Mouse (Mus musculus): ENCODE data around the gene Srebf2. TPM values are rescaled to one million over a fixed set of nuclear protein-coding genes. Genes with fewer than 3 reads are reported as not detected.

Srebf2 gene
- polyA plus RNA-seq, 1 experiment from 2014 or later: 92.0 TPM

- Histone ChIP-seq H3K4me2 (ENCODE audit: low read depth, low read length) (peak overlapping the region; percentile 9; the same call in 1 of the 2 replicates), H3K9me3 (replicated peaks; ENCODE audit: control insufficient read depth, low read length) (no peaks in the 10 kb centered on the region), H3K4me1 (ENCODE audit: control insufficient read depth, insufficient read depth, low read length) (peaks cover 47% of the 10 kb centered on the region), H3K36me3 (ENCODE audit: control insufficient read depth, insufficient read depth) (peaks cover 23% of the 10 kb centered on the region), H3K27me3 (ENCODE audit: control insufficient read depth, insufficient read depth, low read length) (no peaks in the 10 kb centered on the region), H3K4me3 (ENCODE audit: low read length) (no peak overlapping the region), H3K27ac (ENCODE audit: low read length) (peak overlapping the region; percentile 74), H3K9ac (ENCODE audit: low read length) (no peak overlapping the region)
- ATAC-seq (replicated peaks; ENCODE audit: extremely low read depth, insufficient read depth, low FRiP score): no peak
- 61% methylated on average over 5 of the region's 5 CpGs for WGBS
Observed at GRCm38 (mm10) chr15:82169671-82170070, 22.7 kb downstream of the Srebf2 start.

GRCm38 (mm10) chr15:82170437-82171377 lies 23.7 kb downstream of the Srebf2 start:
- Histone ChIP-seq H3K36me3 (ENCODE audit: control insufficient read depth, insufficient read depth) (peaks cover 32% of the 10 kb centered on the region), H3K4me1 (ENCODE audit: control insufficient read depth, insufficient read depth, low read length) (peaks cover 42% of the 10 kb centered on the region), H3K4me2 (ENCODE audit: low read depth, low read length) (no peak overlapping the region), H3K27me3 (ENCODE audit: control insufficient read depth, insufficient read depth, low read length) (no peaks in the 10 kb centered on the region), H3K9me3 (replicated peaks; ENCODE audit: control insufficient read depth, low read length) (no peaks in the 10 kb centered on the region), H3K9ac (ENCODE audit: low read length) (no peak overlapping the region), H3K4me3 (ENCODE audit: low read length) (no peak overlapping the region), H3K27ac (ENCODE audit: low read length) (peak overlapping the region; percentile 55)
- 75% methylated on average over 36 of the region's 36 CpGs for WGBS
- peak; percentile 56; the same call in 1 of the 2 replicates for ATAC-seq (replicated peaks; ENCODE audit: extremely low read depth, insufficient read depth, low FRiP score)

GRCm38 (mm10) chr15:82172648-82173047 lies 25.7 kb downstream of the Srebf2 start:
- H3K27ac ChIP-seq (ENCODE audit: low read length): no peak overlapping the region
- no peaks in the 10 kb centered on the region for H3K9me3 ChIP-seq (replicated peaks; ENCODE audit: control insufficient read depth, low read length)
- ATAC-seq (replicated peaks; ENCODE audit: extremely low read depth, insufficient read depth, low FRiP score): no peak
- H3K4me3 ChIP-seq (ENCODE audit: low read length): no peak overlapping the region
- peaks cover 48% of the 10 kb centered on the region for H3K36me3 ChIP-seq (ENCODE audit: control insufficient read depth, insufficient read depth)
- H3K4me1 ChIP-seq (ENCODE audit: control insufficient read depth, insufficient read depth, low read length): peaks cover 27% of the 10 kb centered on the region
- no peak overlapping the region for H3K9ac ChIP-seq (ENCODE audit: low read length)
- no peaks in the 10 kb centered on the region for H3K27me3 ChIP-seq (ENCODE audit: control insufficient read depth, insufficient read depth, low read length)
- 55% methylated on average over 8 of the region's 8 CpGs for WGBS
- H3K4me2 ChIP-seq (ENCODE audit: low read depth, low read length): no peak overlapping the region

- Histone ChIP-seq H3K27me3 (ENCODE audit: control insufficient read depth, insufficient read depth, low read length) (no peaks in the 10 kb centered on the region), H3K9me3 (replicated peaks; ENCODE audit: control insufficient read depth, low read length) (no peaks in the 10 kb centered on the region), H3K4me3 (ENCODE audit: low read length) (no peak overlapping the region), H3K4me2 (ENCODE audit: low read depth, low read length) (no peak overlapping the region), H3K4me1 (ENCODE audit: control insufficient read depth, insufficient read depth, low read length) (peaks cover 9% of the 10 kb centered on the region), H3K36me3 (ENCODE audit: control insufficient read depth, insufficient read depth) (peaks cover 72% of the 10 kb centered on the region), H3K27ac (ENCODE audit: low read length) (no peak overlapping the region), H3K9ac (ENCODE audit: low read length) (no peak overlapping the region)
- WGBS: 91% methylated on average over 9 of the region's 9 CpGs
- ATAC-seq (replicated peaks; ENCODE audit: extremely low read depth, insufficient read depth, low FRiP score): no peak
Observed at GRCm38 (mm10) chr15:82175091-82175490, 28.1 kb downstream of the Srebf2 start.

GRCm38 (mm10) chr15:82177743-82178290 lies 30.8 kb downstream of the Srebf2 start:
- no peak overlapping the region for H3K4me3 ChIP-seq (ENCODE audit: low read length)
- ATAC-seq (replicated peaks; ENCODE audit: extremely low read depth, insufficient read depth, low FRiP score): no peak
- H3K9me3 ChIP-seq (replicated peaks; ENCODE audit: control insufficient read depth, low read length): peaks cover 7% of the 10 kb centered on the region
- WGBS: 89% methylated on average over 7 of the region's 7 CpGs
- no peaks in the 10 kb centered on the region for H3K27me3 ChIP-seq (ENCODE audit: control insufficient read depth, insufficient read depth, low read length)
- H3K9ac ChIP-seq (ENCODE audit: low read length): no peak overlapping the region
- H3K4me2 ChIP-seq (ENCODE audit: low read depth, low read length): no peak overlapping the region
- peaks cover 81% of the 10 kb centered on the region for H3K36me3 ChIP-seq (ENCODE audit: control insufficient read depth, insufficient read depth)
- peaks cover 15% of the 10 kb centered on the region for H3K4me1 ChIP-seq (ENCODE audit: control insufficient read depth, insufficient read depth, low read length)
- no peak overlapping the region for H3K27ac ChIP-seq (ENCODE audit: low read length)

GRCm38 (mm10) chr15:82181131-82181530 lies 34.1 kb downstream of the Srebf2 start:
- no peaks in the 10 kb centered on the region for H3K27me3 ChIP-seq (ENCODE audit: control insufficient read depth, insufficient read depth, low read length)
- H3K36me3 ChIP-seq (ENCODE audit: control insufficient read depth, insufficient read depth): peaks cover 64% of the 10 kb centered on the region
- H3K9me3 ChIP-seq (replicated peaks; ENCODE audit: control insufficient read depth, low read length): peaks cover 7% of the 10 kb centered on the region
- H3K9ac ChIP-seq (ENCODE audit: low read length): no peak overlapping the region
- ATAC-seq (replicated peaks; ENCODE audit: extremely low read depth, insufficient read depth, low FRiP score): no peak
- H3K27ac ChIP-seq (ENCODE audit: low read length): peak overlapping the region; percentile 61
- peaks cover 36% of the 10 kb centered on the region for H3K4me1 ChIP-seq (ENCODE audit: control insufficient read depth, insufficient read depth, low read length)
- WGBS: 30% methylated on average over 5 of the region's 5 CpGs
- H3K4me3 ChIP-seq (ENCODE audit: low read length): no peak overlapping the region
- H3K4me2 ChIP-seq (ENCODE audit: low read depth, low read length): no peak overlapping the region

- Histone ChIP-seq H3K27me3 (ENCODE audit: control insufficient read depth, insufficient read depth, low read length) (no peaks in the 10 kb centered on the region), H3K27ac (ENCODE audit: low read length) (no peak overlapping the region), H3K9me3 (replicated peaks; ENCODE audit: control insufficient read depth, low read length) (peaks cover 9% of the 10 kb centered on the region), H3K4me2 (ENCODE audit: low read depth, low read length) (no peak overlapping the region), H3K9ac (ENCODE audit: low read length) (no peak overlapping the region), H3K4me1 (ENCODE audit: control insufficient read depth, insufficient read depth, low read length) (peaks cover 45% of the 10 kb centered on the region), H3K4me3 (ENCODE audit: low read length) (no peak overlapping the region), H3K36me3 (ENCODE audit: control insufficient read depth, insufficient read depth) (peaks cover 62% of the 10 kb centered on the region)
- no peak for ATAC-seq (replicated peaks; ENCODE audit: extremely low read depth, insufficient read depth, low FRiP score)
- 96% methylated on average over 4 of the region's 4 CpGs for WGBS
Observed at GRCm38 (mm10) chr15:82182311-82182710, 35.3 kb downstream of the Srebf2 start.

GRCm38 (mm10) chr15:82183596-82183995 lies 36.6 kb downstream of the Srebf2 start:
- no peak overlapping the region for H3K4me2 ChIP-seq (ENCODE audit: low read depth, low read length)
- WGBS: 73% methylated on average over 10 of the region's 10 CpGs
- H3K4me3 ChIP-seq (ENCODE audit: low read length): no peak overlapping the region
- H3K4me1 ChIP-seq (ENCODE audit: control insufficient read depth, insufficient read depth, low read length): peaks cover 45% of the 10 kb centered on the region
- peaks cover 9% of the 10 kb centered on the region for H3K9me3 ChIP-seq (replicated peaks; ENCODE audit: control insufficient read depth, low read length)
- H3K27me3 ChIP-seq (ENCODE audit: control insufficient read depth, insufficient read depth, low read length): no peaks in the 10 kb centered on the region
- H3K9ac ChIP-seq (ENCODE audit: low read length): no peak overlapping the region
- ATAC-seq (replicated peaks; ENCODE audit: extremely low read depth, insufficient read depth, low FRiP score): no peak
- H3K36me3 ChIP-seq (ENCODE audit: control insufficient read depth, insufficient read depth): peaks cover 58% of the 10 kb centered on the region
- H3K27ac ChIP-seq (ENCODE audit: low read length): no peak overlapping the region

GRCm38 (mm10) chr15:82184183-82184582 lies 37.2 kb downstream of the Srebf2 start:
- peaks cover 45% of the 10 kb centered on the region for H3K4me1 ChIP-seq (ENCODE audit: control insufficient read depth, insufficient read depth, low read length)
- no peak overlapping the region for H3K9ac ChIP-seq (ENCODE audit: low read length)

More at GRCm38 (mm10) chr15:82184183-82184582, 37.2 kb downstream of the Srebf2 start:
- no peak overlapping the region for H3K4me2 ChIP-seq (ENCODE audit: low read depth, low read length)
- no peak for ATAC-seq (replicated peaks; ENCODE audit: extremely low read depth, insufficient read depth, low FRiP score)
- H3K27me3 ChIP-seq (ENCODE audit: control insufficient read depth, insufficient read depth, low read length): no peaks in the 10 kb centered on the region
- peaks cover 52% of the 10 kb centered on the region for H3K36me3 ChIP-seq (ENCODE audit: control insufficient read depth, insufficient read depth)
- WGBS: 40% methylated on average over 7 of the region's 7 CpGs
- H3K4me3 ChIP-seq (ENCODE audit: low read length): no peak overlapping the region
- H3K27ac ChIP-seq (ENCODE audit: low read length): no peak overlapping the region
- peaks cover 9% of the 10 kb centered on the region for H3K9me3 ChIP-seq (replicated peaks; ENCODE audit: control insufficient read depth, low read length)
